Mouse (Mus musculus) myocyte (in vitro differentiated cells): ENCODE results near the gene Rad51b. TPM values are rescaled to one million over a fixed set of nuclear protein-coding genes. Genes with fewer than 3 reads are reported as not detected.
A peak's percentile ranks its signal among the peaks of the same experiment; 100 is the strongest.

ENCODE experiments used
- H3K27me3 ChIP-seq: one replicate; pipeline ENCODE4 v1.6.1; 2011; ENCODE audit not compliant: control insufficient read depth, insufficient read depth, insufficient read length
- H3K36me3 ChIP-seq: one replicate; pipeline ENCODE4 v1.6.1; 2011; ENCODE audit not compliant: control insufficient read depth, insufficient read depth
- H3K4me2 ChIP-seq: one replicate; pipeline ENCODE4 v1.6.1; 2011; ENCODE audit warnings: low read depth, control low read depth
- H3K4me3 ChIP-seq: one replicate; pipeline ENCODE4 v1.5.1; 2011; ENCODE audit warnings: mild to moderate bottlenecking, control low read depth, moderate library complexity
- H3K79me2 ChIP-seq: one replicate; pipeline ENCODE4 v1.6.1; 2011; ENCODE audit not compliant: control insufficient read depth, insufficient read depth
- H3ac ChIP-seq: one replicate; pipeline ENCODE4 v1.6.1; 2011; ENCODE audit not compliant: control insufficient read depth, insufficient read length
- CEBPB ChIP-seq: IDR thresholded peaks from 2 replicates; pipeline ENCODE4 v1.6.1; 2011; ENCODE audit warnings: mild to moderate bottlenecking, moderate library complexity; ENCODE audit not compliant: poor library complexity, insufficient read depth, severe bottlenecking
- E2F4 ChIP-seq: IDR thresholded peaks from one replicate; pipeline ENCODE4 v1.6.1; 2011; ENCODE audit warnings: mild to moderate bottlenecking, control low read depth, moderate library complexity; ENCODE audit not compliant: insufficient read depth
- MAX ChIP-seq: IDR thresholded peaks from one replicate; pipeline ENCODE4 v1.6.1; 2011; ENCODE audit warnings: low read depth, mild to moderate bottlenecking, control low read depth
- MYOD1 ChIP-seq, 3 experiments: IDR thresholded peaks; one replicate each; pipeline ENCODE4 v1.6.1; 2011; ENCODE audit warnings: control low read depth in 2 of 3, low read depth in 2 of 3, mild to moderate bottlenecking in 2 of 3, moderate library complexity in 1 of 3; ENCODE audit not compliant: insufficient read length in 2 of 3, control insufficient read depth in 1 of 3
- MYOG ChIP-seq, 3 experiments: IDR thresholded peaks; one replicate each; pipeline ENCODE4 v1.6.1; 2011; ENCODE audit warnings: control low read depth in 2 of 3, low read depth in 2 of 3, mild to moderate bottlenecking in 2 of 3; ENCODE audit not compliant: insufficient read length in 2 of 3, control insufficient read depth in 1 of 3, insufficient read depth in 1 of 3
- POLR2A ChIP-seq: IDR thresholded peaks from one replicate; pipeline ENCODE4 v1.6.1; 2011; ENCODE audit warnings: low read depth, mild to moderate bottlenecking, control low read depth, moderate library complexity; ENCODE audit not compliant: insufficient read length
- POLR2AphosphoS2 ChIP-seq: IDR thresholded peaks from one replicate; pipeline ENCODE4 v1.6.1; 2011; ENCODE audit warnings: low read depth, control low read depth; ENCODE audit not compliant: insufficient read length
- REST ChIP-seq: IDR thresholded peaks from one replicate; pipeline ENCODE4 v1.6.1; 2011; ENCODE audit warnings: mild to moderate bottlenecking, control low read depth, moderate library complexity; ENCODE audit not compliant: insufficient read depth, insufficient read length
- SRF ChIP-seq: IDR thresholded peaks from one replicate; pipeline ENCODE4 v1.6.1; 2011; ENCODE audit warnings: low read depth; ENCODE audit not compliant: control insufficient read depth, insufficient read length
- TCF12 ChIP-seq: IDR thresholded peaks from one replicate; pipeline ENCODE4 v1.6.1; 2011; ENCODE audit warnings: mild to moderate bottlenecking, control low read depth; ENCODE audit not compliant: poor library complexity, insufficient read depth, severe bottlenecking
- TCF3 ChIP-seq: IDR thresholded peaks from one replicate; pipeline ENCODE4 v1.6.1; 2011; ENCODE audit warnings: low read depth, control low read depth; ENCODE audit not compliant: insufficient read length
- USF1 ChIP-seq: IDR thresholded peaks from one replicate; pipeline ENCODE4 v1.6.1; 2011; ENCODE audit warnings: low read depth, mild to moderate bottlenecking, control low read depth, moderate library complexity
- polyA plus RNA-seq: library from polyadenylated mRNA; unstranded; fragments of >200 nt; fragmentation: generic; extraction: Trizol; gene quantifications from one replicate; pipeline ENCODE4 v1.2.1, GENCODE M21; 2012; ENCODE audit warnings: missing spikeins

Rad51b gene
- polyA plus RNA-seq, 1 experiment, result 1.8 TPM

- no peak overlapping the region for H3K4me3 ChIP-seq
Measured at GRCm38 (mm10) chr12:79598496-79598895, 301.4 kb downstream of the Rad51b start.

GRCm38 (mm10) chr12:79598901-79599300, 301.8 kb downstream of the Rad51b start:
- Histone ChIP-seq H3K36me3 (no peaks in the 10 kb centered on the region), H3K27me3 (no peaks in the 10 kb centered on the region), H3K4me2 (peak overlapping the region; percentile 62), H3K4me3 (no peak overlapping the region), H3ac (no peak overlapping the region), H3K79me2 (no peaks in the 10 kb centered on the region)
- TF ChIP-seq SRF (no peak), REST (no peak), USF1 (no peak), E2F4 (no peak), MYOG (IDR thresholded peaks at IDR 0.05; ENCODE audit: control insufficient read depth in 1 of 3, insufficient read depth in 1 of 3, insufficient read length in 2 of 3, low read depth in 2 of 3) (peak in 1 of 3 experiments; percentile 1), TCF3 (no peak), MAX (no peak), MYOD1 (IDR thresholded peaks at IDR 0.05; ENCODE audit: control insufficient read depth in 1 of 3, insufficient read length in 2 of 3, low read depth in 2 of 3) (peak; percentile 16 to 64 (median 57)), POLR2AphosphoS2 (no peak), POLR2A (no peak), CEBPB (peak; percentile 88; the same call in 1 of the 2 replicates), TCF12 (no peak)

More at GRCm38 (mm10) chr12:79598496-79598895, 301.4 kb downstream of the Rad51b start:
- no peak overlapping the region for H3ac ChIP-seq
- TF ChIP-seq TCF12, result no peak
- TF ChIP-seq MYOD1 (IDR thresholded peaks at IDR 0.05; ENCODE audit: control insufficient read depth in 1 of 3, insufficient read length in 2 of 3, low read depth in 2 of 3), result peak in 2 of 3 experiments; percentile 23 to 54
- TF ChIP-seq MYOG (IDR thresholded peaks at IDR 0.05; ENCODE audit: control insufficient read depth in 1 of 3, insufficient read depth in 1 of 3, insufficient read length in 2 of 3, low read depth in 2 of 3), result peak in 1 of 3 experiments; percentile 36
- H3K27me3 ChIP-seq, result no peaks in the 10 kb centered on the region
- no peaks in the 10 kb centered on the region for H3K79me2 ChIP-seq
- H3K36me3 ChIP-seq, result no peaks in the 10 kb centered on the region
- H3K4me2 ChIP-seq, result peak overlapping the region; percentile 62

DNA sequence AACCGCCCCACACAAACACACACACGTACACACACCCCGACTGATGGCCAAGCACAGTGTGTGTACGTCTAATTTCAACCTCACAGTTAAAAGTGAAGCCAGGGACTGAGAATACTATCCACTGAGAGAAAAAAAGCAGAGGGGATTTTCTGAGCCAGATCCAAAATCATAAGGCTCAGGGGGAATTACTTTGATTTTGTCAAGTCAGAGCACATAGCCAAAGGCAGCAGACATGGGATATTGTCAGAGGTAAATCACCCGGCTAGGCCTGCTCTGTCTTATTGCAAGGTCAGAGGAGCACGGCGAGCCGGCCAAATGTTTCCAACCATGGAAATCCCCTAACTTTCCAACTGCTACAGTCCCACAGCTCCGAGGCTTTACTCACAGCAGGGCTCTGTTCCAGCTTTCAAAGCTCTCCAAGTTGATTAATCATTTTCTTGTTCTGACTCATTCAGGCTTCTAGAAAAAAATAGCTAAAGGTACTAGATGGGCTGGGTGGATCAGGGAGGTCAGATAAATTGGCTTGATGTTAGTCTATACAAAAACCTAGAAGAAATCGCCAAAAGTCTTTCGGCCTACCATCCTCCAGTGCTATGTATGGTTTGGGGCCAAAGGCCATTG, 303.2 kb downstream of the Rad51b start:
- Histone ChIP-seq H3K79me2 (no peaks in the 10 kb centered on the region), H3K27me3 (no peaks in the 10 kb centered on the region), H3ac (no peak overlapping the region), H3K4me2 (peak overlapping the region; percentile 62), H3K4me3 (no peak overlapping the region), H3K36me3 (no peaks in the 10 kb centered on the region)
- TF ChIP-seq MYOD1 (IDR thresholded peaks at IDR 0.05; ENCODE audit: control insufficient read depth in 1 of 3, insufficient read length in 2 of 3, low read depth in 2 of 3) (peak in 2 of 3 experiments; percentile 5 to 8), POLR2A (no peak), CEBPB (0 out of 2 replicates have a peak, but pooled peaks have one; percentile 2)

DNA sequence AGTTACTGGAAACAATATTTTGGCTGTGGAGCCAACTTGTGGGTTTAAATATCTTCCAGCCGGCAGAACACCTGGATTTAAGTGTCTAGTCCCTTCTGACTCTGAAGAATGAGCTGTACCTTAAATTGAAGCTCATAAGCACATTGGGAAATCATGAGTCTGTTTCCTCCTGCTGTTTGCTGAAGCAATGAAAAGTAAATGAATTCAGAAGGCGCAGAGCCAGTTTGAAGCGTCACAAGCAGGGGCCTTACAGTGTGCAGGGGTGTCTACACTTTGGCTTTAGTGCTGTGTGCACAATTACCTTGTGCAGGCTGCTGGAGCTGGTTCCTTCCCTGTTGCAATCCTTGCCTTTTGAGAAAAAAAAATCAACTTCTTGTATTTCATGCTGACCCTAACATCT, 305.6 kb downstream of the Rad51b start:
- Histone ChIP-seq H3K79me2 (no peaks in the 10 kb centered on the region), H3K27me3 (no peaks in the 10 kb centered on the region), H3K36me3 (no peaks in the 10 kb centered on the region), H3ac (no peak overlapping the region), H3K4me3 (no peak overlapping the region), H3K4me2 (no peak overlapping the region)
- TF ChIP-seq USF1, result no peak
- TF ChIP-seq TCF12, result no peak
- no peak for TF ChIP-seq MYOD1 (IDR thresholded peaks at IDR 0.05; ENCODE audit: control insufficient read depth in 1 of 3, insufficient read length in 2 of 3, low read depth in 2 of 3)
- TF ChIP-seq POLR2AphosphoS2, result no peak
- no peak for TF ChIP-seq SRF

GRCm38 (mm10) chr12:79604850-79605249, 307.8 kb downstream of the Rad51b start:
- no peaks in the 10 kb centered on the region for H3K79me2 ChIP-seq
- TF ChIP-seq SRF (no peak), E2F4 (no peak), MYOG (IDR thresholded peaks at IDR 0.05; ENCODE audit: control insufficient read depth in 1 of 3, insufficient read depth in 1 of 3, insufficient read length in 2 of 3, low read depth in 2 of 3) (no peak), MYOD1 (IDR thresholded peaks at IDR 0.05; ENCODE audit: control insufficient read depth in 1 of 3, insufficient read length in 2 of 3, low read depth in 2 of 3) (no peak), MAX (no peak), REST (no peak), TCF3 (no peak), USF1 (no peak)
- H3K27me3 ChIP-seq, result no peaks in the 10 kb centered on the region
- H3ac ChIP-seq, result no peak overlapping the region
- H3K4me2 ChIP-seq, result no peak overlapping the region
- no peak overlapping the region for H3K4me3 ChIP-seq
- H3K36me3 ChIP-seq, result no peaks in the 10 kb centered on the region

- no peak overlapping the region for H3ac ChIP-seq
- no peaks in the 10 kb centered on the region for H3K79me2 ChIP-seq
- H3K27me3 ChIP-seq, result no peaks in the 10 kb centered on the region
- H3K4me3 ChIP-seq, result no peak overlapping the region
- TF ChIP-seq E2F4 (no peak), TCF3 (peak; percentile 53), USF1 (peak; percentile 12), MYOG (IDR thresholded peaks at IDR 0.05; ENCODE audit: control insufficient read depth in 1 of 3, insufficient read depth in 1 of 3, insufficient read length in 2 of 3, low read depth in 2 of 3) (peak; percentile 75 to 97 (median 92)), MYOD1 (IDR thresholded peaks at IDR 0.05; ENCODE audit: control insufficient read depth in 1 of 3, insufficient read length in 2 of 3, low read depth in 2 of 3) (peak; percentile 67 to 95 (median 85)), POLR2AphosphoS2 (no peak)
- H3K4me2 ChIP-seq, result no peak overlapping the region
- H3K36me3 ChIP-seq, result no peaks in the 10 kb centered on the region
Measured at GRCm38 (mm10) chr12:79606197-79606631, 309.1 kb downstream of the Rad51b start.
